Mouse (Mus musculus) forebrain, embryonic 14.5 days (tissue): ENCODE data around the gene Fpgs. TPM values are rescaled to one million over a fixed set of nuclear protein-coding genes. Genes with fewer than 3 reads are reported as not detected.
A peak's percentile ranks its signal among the peaks of the same experiment; 100 is the strongest.

ENCODE experiments used
- ATAC-seq: fragments of 200-750 bp; cut with Nextera tagmentation; 2 replicates; pipeline ENCODE4 v1.8.0; 2017; ENCODE audit warnings: mild to moderate bottlenecking, moderate library complexity
- DNase-seq: peaks from one replicate; pipeline ENCODE4 v3.0.0-alpha.2; 2015; ENCODE audit warnings: low spot score
- H3K27ac ChIP-seq: fragments of 300-500 bp; sonication (generic); 2 replicates; pipeline ENCODE4 v1.5.1; 2014; ENCODE audit warnings: low read depth, mild to moderate bottlenecking, control low read depth, low read length, moderate library complexity
- H3K27me3 ChIP-seq: fragments of 300-500 bp; sonication (generic); replicated peaks from 2 replicates; pipeline ENCODE4 v1.6.1; 2014; ENCODE audit warnings: low read length, control low read depth, mixed read lengths; ENCODE audit not compliant: control insufficient read depth, insufficient read depth
- H3K36me3 ChIP-seq: fragments of 300-500 bp; sonication (generic); 2 replicates; pipeline ENCODE4 v1.6.1; 2014; ENCODE audit warnings: low read length, control low read depth; ENCODE audit not compliant: control insufficient read depth, insufficient read depth
- H3K4me1 ChIP-seq: fragments of 300-500 bp; sonication (generic); 2 replicates; pipeline ENCODE4 v1.6.1; 2014; ENCODE audit warnings: antibody characterized with exemption, low read length, control low read depth; ENCODE audit not compliant: control insufficient read depth, insufficient read depth
- H3K4me2 ChIP-seq: fragments of 300-500 bp; sonication (generic); 2 replicates; pipeline ENCODE4 v1.6.1; 2014; ENCODE audit warnings: mild to moderate bottlenecking, control low read depth, low read length
- H3K4me3 ChIP-seq: fragments of 300-500 bp; sonication (generic); 2 replicates; pipeline ENCODE4 v1.5.1; 2014; ENCODE audit warnings: low read depth, low read length, control low read depth
- H3K9ac ChIP-seq: fragments of 300-500 bp; sonication (generic); 2 replicates; pipeline ENCODE4 v1.6.1; 2014; ENCODE audit warnings: mild to moderate bottlenecking, low read length, control low read depth, moderate library complexity
- H3K9me3 ChIP-seq: fragments of 300-500 bp; sonication (generic); replicated peaks from 2 replicates; pipeline ENCODE4 v1.6.1; 2016; ENCODE audit warnings: low read length, control low read depth, mixed read lengths; ENCODE audit not compliant: control insufficient read depth
- WGBS: fragments of 180-500 bp; shearing (Covaris S2); extraction: QIAGEN DNeasy Blood & Tissue Kit; methylation state at CpG from one replicate; pipeline ENCODE4 v1.1.7; 2014; 5-methylcytosine and 5-hydroxymethylcytosine counted together
- polyA plus RNA-seq: library from polyadenylated mRNA; unstranded; fragments of >200 nt; fragmentation: Nextera tagmentation; extraction: Ambion mirVana; gene quantifications from 2 replicates; pipeline ENCODE4 v1.2.1, GENCODE M21; 2014

Fpgs gene
- polyA plus RNA-seq, 1 experiment from 2014 or later, result 10.9 TPM

- WGBS, result 87% methylated on average over 5 of the region's 5 CpGs
- Histone ChIP-seq H3K27me3 (no peaks in the 10 kb centered on the region), H3K4me1 (peaks cover 14% of the 10 kb centered on the region), H3K36me3 (peaks cover 59% of the 10 kb centered on the region), H3K9me3 (no peaks in the 10 kb centered on the region), H3K4me3 (no peak overlapping the region), H3K4me2 (no peak overlapping the region), H3K27ac (no peak overlapping the region), H3K9ac (no peak overlapping the region)
- ATAC-seq (no peak), DNase-seq (no peak)
These were observed 6.5 kb upstream of the Fpgs start for GRCm38 (mm10) chr2:32710425-32710824.

GRCm38 (mm10) chr2:32709521-32710137 lies 5.7 kb upstream of the Fpgs start:
- Histone ChIP-seq H3K9ac (no peak overlapping the region), H3K4me3 (no peak overlapping the region), H3K36me3 (peaks cover 65% of the 10 kb centered on the region), H3K9me3 (no peaks in the 10 kb centered on the region), H3K4me2 (no peak overlapping the region), H3K27me3 (no peaks in the 10 kb centered on the region), H3K4me1 (peaks cover 14% of the 10 kb centered on the region), H3K27ac (no peak overlapping the region)
- WGBS, result 93% methylated on average over 20 of the region's 20 CpGs
- ATAC-seq (no peak), DNase-seq (no peak)

GRCm38 (mm10) chr2:32708643-32709042 lies 4.7 kb upstream of the Fpgs start:
- H3K4me1 ChIP-seq, result peaks cover 8% of the 10 kb centered on the region
- ATAC-seq (no peak), DNase-seq (peak; percentile 81)
- 28% methylated on average over 3 of the region's 3 CpGs for WGBS
- H3K27me3 ChIP-seq, result no peaks in the 10 kb centered on the region
- H3K9me3 ChIP-seq, result no peaks in the 10 kb centered on the region
- no peak overlapping the region for H3K4me3 ChIP-seq
- no peak overlapping the region for H3K9ac ChIP-seq
- no peak overlapping the region for H3K4me2 ChIP-seq
- H3K27ac ChIP-seq, result no peak overlapping the region
- H3K36me3 ChIP-seq, result peaks cover 75% of the 10 kb centered on the region

- H3K27me3 ChIP-seq, result no peaks in the 10 kb centered on the region
- peaks cover 85% of the 10 kb centered on the region for H3K36me3 ChIP-seq
- ATAC-seq, result no peak
- 95% methylated on average over 6 of the region's 6 CpGs for WGBS
- DNase-seq, result no peak
- no peak overlapping the region for H3K4me2 ChIP-seq
- H3K4me3 ChIP-seq, result no peak overlapping the region
- H3K9ac ChIP-seq, result no peak overlapping the region
- no peaks in the 10 kb centered on the region for H3K9me3 ChIP-seq
- H3K27ac ChIP-seq, result no peak overlapping the region
- H3K4me1 ChIP-seq, result peaks cover 8% of the 10 kb centered on the region
These were observed 3.0 kb upstream of the Fpgs start for GRCm38 (mm10) chr2:32706971-32707370.

GRCm38 (mm10) chr2:32705018-32705417 lies 1.1 kb upstream of the Fpgs start:
- DNase-seq (no peak), ATAC-seq (no peak)
- Histone ChIP-seq H3K27me3 (no peaks in the 10 kb centered on the region), H3K9ac (no peak overlapping the region), H3K36me3 (peaks cover 74% of the 10 kb centered on the region), H3K9me3 (no peaks in the 10 kb centered on the region), H3K27ac (no peak overlapping the region), H3K4me3 (no peak overlapping the region), H3K4me1 (no peaks in the 10 kb centered on the region), H3K4me2 (no peak overlapping the region)
- 94% methylated on average over 7 of the region's 7 CpGs for WGBS

- H3K27ac ChIP-seq, result no peak overlapping the region
- ATAC-seq (no peak), DNase-seq (no peak)
- no peaks in the 10 kb centered on the region for H3K27me3 ChIP-seq
- no peak overlapping the region for H3K9ac ChIP-seq
- no peaks in the 10 kb centered on the region for H3K4me1 ChIP-seq
- H3K9me3 ChIP-seq, result no peaks in the 10 kb centered on the region
- H3K36me3 ChIP-seq, result peaks cover 55% of the 10 kb centered on the region
- WGBS, result 93% methylated on average over 8 of the region's 8 CpGs
- no peak overlapping the region for H3K4me2 ChIP-seq
- H3K4me3 ChIP-seq, result no peak overlapping the region
These were observed 899 bp downstream of the Fpgs start for GRCm38 (mm10) chr2:32703046-32703445.

GRCm38 (mm10) chr2:32700966-32701743 lies 2.8 kb downstream of the Fpgs start:
- H3K4me2 ChIP-seq, result no peak overlapping the region
- H3K4me1 ChIP-seq, result no peaks in the 10 kb centered on the region
- ATAC-seq (no peak), DNase-seq (no peak)
- no peaks in the 10 kb centered on the region for H3K9me3 ChIP-seq
- peaks cover 36% of the 10 kb centered on the region for H3K36me3 ChIP-seq
- H3K27ac ChIP-seq, result no peak overlapping the region
- 89% methylated on average over 14 of the region's 14 CpGs for WGBS
- no peak overlapping the region for H3K4me3 ChIP-seq
- no peaks in the 10 kb centered on the region for H3K27me3 ChIP-seq
- no peak overlapping the region for H3K9ac ChIP-seq

- H3K27ac ChIP-seq, result no peak overlapping the region
- no peak overlapping the region for H3K4me2 ChIP-seq
- H3K4me1 ChIP-seq, result no peaks in the 10 kb centered on the region
- DNase-seq, result no peak
- ATAC-seq, result no peak
- peaks cover 23% of the 10 kb centered on the region for H3K36me3 ChIP-seq
- no peaks in the 10 kb centered on the region for H3K9me3 ChIP-seq
- 91% methylated on average over 6 of the region's 6 CpGs for WGBS
- no peak overlapping the region for H3K9ac ChIP-seq
- no peaks in the 10 kb centered on the region for H3K27me3 ChIP-seq
- no peak overlapping the region for H3K4me3 ChIP-seq
These were observed 4.3 kb downstream of the Fpgs start for GRCm38 (mm10) chr2:32699680-32700079.

GRCm38 (mm10) chr2:32694691-32695090 lies 9.3 kb downstream of the Fpgs start:
- 89% methylated on average over 12 of the region's 12 CpGs for WGBS
- H3K36me3 ChIP-seq, result no peaks in the 10 kb centered on the region
- no peak for DNase-seq
- no peaks in the 10 kb centered on the region for H3K9me3 ChIP-seq
- no peak overlapping the region for H3K27ac ChIP-seq
- H3K4me3 ChIP-seq, result peak overlapping the region; percentile 71; the same call in 1 of the 2 replicates
- ATAC-seq, result no peak
- no peaks in the 10 kb centered on the region for H3K27me3 ChIP-seq
- peaks cover 6% of the 10 kb centered on the region; the same call in 1 of the 2 replicates for H3K4me1 ChIP-seq
- peak overlapping the region; percentile 57; the same call in 1 of the 2 replicates for H3K9ac ChIP-seq
- H3K4me2 ChIP-seq, result peak overlapping the region; percentile 90
